Mouse (Mus musculus) ES-E14 (cell line): Measurements from ENCODE around the gene Clec4a2.

ENCODE experiments used
- CHD2 ChIP-seq: IDR thresholded peaks from 2 replicates; pipeline ENCODE4 v1.6.1; 2014; ENCODE audit warnings: mild to moderate bottlenecking, low read depth, low read length, inconsistent platforms
- MAFK ChIP-seq: IDR thresholded peaks from 2 replicates; pipeline ENCODE4 v1.6.1; 2014; ENCODE audit warnings: mild to moderate bottlenecking, low read depth, low read length, inconsistent platforms; ENCODE audit not compliant: insufficient read depth

GRCm38 (mm10) chr6:123095125-123095843, 10.9 kb upstream of the Clec4a2 start:
- TF ChIP-seq MAFK, result no peak
- TF ChIP-seq CHD2, result no peak
